Mouse (Mus musculus): Measurements from ENCODE around the gene Gm20721. TPM values are rescaled to one million over a fixed set of nuclear protein-coding genes. Genes with fewer than 3 reads are reported as not detected.
"Not testable (repeated sequence)": the region's sequence is repeated elsewhere in the genome, so short reads cannot be mapped to it uniquely, and the experiment has no call there.

The Gm20721 gene
- 4.6 and 5.4 TPM in 2 replicates for total RNA-seq (2021)
- long read RNA-seq, experiment 1, partial matches to known transcripts, result 0 of 4 reads
- long read RNA-seq, experiment 1, other reads (novel, unspliced or antisense), result 4 of 4 reads
- long read RNA-seq, experiment 2, partial matches to known transcripts, result 0 of 12 reads
- long read RNA-seq, experiment 2, other reads (novel, unspliced or antisense), result 12 of 12 reads

DNA sequence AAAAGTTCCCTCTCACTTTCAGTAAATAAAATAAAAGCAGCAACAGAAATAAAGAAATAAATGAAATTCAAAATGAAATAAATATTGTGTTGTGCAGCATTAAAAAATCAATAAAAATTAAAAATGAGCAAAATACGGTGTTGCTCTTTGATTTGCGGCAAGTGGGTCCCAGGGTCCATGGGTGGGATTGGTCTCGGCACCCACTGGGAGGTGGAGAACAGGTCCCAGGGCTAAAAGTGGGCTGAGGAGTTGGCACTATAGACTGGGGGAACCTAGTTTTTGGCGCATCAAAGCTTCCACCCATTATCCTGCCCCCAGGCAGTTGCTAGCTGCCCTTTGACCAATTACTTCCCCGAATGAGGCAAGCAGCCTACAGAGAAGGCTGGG is at the start of gene Gm20721:
Gm20721 (minus strand) TSS at position 101 of the 387 bp plus-strand sequence.
- no peak for DNase-seq

DNA sequence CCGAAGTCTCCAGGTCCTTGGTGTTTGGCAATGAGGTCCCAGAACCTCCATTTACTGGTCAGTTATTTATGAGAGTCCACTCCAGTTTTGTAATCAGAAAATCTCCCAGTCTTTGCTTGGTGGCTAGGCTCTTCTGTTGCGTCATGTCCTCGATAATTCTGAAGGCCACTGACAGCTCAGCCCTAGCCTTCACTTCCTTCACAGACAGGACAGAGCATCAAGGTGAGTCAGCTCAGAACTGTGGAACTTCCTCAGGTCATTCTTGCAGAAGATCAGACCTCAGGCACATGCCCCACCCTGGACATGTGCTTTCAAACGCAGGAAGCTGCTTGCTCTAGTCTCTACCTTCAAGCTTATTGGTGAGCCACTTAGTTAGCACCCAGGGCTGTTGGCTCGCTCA is 46.9 kb upstream of the Gm20721 start:
- peak; percentile 62 for DNase-seq

DNA sequence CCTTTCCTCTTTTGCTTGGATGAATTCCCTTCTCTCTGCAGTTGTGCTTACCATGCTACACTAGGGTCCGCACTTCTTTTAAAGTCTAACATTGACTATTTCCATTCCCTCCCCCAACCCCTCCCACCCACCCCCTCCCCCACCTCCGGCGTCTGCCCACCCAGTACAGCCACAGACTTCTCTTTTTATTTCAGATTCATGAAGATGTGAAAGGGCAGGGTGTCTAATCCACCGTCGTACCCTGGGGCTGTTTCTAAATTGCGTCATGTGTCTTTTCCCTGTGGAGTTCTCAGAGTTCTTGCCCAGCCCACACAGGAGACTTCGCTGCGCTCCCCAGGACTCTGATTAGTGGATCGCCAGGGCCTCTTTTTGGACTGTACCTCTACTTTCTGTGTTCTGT is 46.0 kb upstream of the Gm20721 start:
- DNase-seq, result no peak

DNA sequence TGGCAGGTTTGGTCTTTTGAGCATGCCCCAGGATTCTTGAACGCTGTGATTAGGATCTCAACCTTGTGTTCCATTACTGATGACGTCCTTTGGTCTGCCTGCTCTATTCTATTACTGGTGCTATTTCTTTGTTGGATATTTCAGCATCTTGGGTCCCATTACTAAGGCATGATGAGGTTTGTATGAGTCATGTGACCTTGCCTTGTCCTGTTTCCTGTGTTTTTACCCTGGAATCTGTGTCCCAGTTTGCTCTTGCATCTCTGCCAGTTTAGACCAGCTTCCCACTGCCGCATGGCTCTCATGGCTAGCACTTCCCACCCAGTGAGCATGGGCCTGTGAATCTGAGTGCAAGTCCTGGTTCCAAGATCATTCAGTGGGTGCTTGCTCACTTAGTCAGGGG is 45.4 kb upstream of the Gm20721 start:
- DNase-seq, result peak; percentile 18

DNA sequence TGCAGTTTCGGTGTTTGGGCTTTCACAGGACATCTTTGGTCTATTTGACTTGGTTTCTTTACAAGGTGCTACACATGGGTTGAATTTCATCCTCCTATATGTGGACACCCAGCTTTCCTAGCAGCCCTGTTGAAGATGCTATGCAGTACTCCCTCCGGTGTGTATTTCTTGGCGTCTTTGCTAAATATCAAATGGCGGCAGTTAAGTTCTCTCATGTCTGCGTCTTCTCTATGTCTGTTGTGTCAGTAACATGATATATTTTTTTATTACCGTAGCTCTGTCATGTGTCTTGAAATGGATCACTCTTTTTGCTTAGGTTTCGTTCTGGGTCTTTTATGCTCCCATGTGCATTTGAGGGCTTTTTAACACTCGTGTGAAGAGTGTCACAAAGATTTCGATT is 34.5 kb upstream of the Gm20721 start:
- no peak for DNase-seq

DNA sequence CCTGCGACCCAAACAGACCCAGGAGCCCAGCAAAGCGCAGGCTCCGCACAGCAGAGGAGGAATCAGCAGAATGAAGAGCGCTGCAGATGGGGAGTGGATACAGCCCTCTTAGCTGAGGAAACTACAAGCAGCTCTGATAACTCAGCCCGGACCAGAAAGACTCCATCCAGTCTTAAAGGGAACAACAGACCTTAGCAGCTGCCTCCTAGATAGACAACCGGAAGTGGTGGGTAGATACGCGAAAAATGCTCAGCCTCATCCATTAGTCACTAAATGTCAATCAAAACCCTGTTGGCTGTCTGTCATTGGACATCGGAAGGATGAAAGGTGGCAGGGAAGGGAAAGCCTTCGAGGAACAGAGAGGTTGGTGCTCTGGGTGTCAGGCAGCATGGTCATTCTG is 20.1 kb upstream of the Gm20721 start:
- no peak for DNase-seq

DNA sequence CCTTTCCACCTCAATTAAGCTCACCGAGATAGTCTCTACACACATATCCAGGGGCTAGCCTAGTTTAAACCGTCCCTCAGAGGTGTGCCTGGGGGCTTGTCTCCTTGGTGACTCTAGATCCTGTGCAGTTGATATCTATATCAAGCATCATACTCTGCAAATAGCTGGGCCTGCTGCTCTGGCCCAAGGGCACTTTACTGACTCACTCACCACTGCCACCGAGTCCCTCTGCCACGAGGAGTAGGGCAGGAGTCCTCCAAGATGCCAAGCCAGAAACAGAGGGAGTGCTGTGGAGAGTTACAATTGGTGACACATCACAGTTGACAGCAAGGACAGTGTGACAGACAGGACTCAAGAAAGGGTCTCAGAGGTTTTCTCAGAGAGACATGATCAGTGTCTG is 13.1 kb upstream of the Gm20721 start:
- no peak for DNase-seq

DNA sequence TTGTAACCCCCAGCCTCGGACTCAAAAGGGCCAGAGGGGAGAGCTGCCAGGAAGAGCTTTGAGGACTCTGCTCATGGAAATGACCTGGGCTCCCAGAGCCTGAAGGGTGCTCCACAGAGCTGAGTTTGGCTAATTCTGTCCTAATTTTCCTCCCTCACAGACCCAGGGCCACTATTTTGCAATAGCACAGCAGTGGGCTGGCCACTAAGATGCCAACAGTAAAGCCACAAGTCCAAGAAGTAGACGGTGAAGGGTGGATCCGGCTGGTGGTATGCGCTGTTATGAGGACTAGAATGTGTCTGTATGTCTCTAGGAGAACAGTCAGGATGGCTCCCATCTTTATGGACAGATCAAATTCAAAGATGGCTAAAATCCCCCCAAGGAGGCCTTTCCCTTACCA is 12.0 kb upstream of the Gm20721 start:
- DNase-seq, result no peak

DNA sequence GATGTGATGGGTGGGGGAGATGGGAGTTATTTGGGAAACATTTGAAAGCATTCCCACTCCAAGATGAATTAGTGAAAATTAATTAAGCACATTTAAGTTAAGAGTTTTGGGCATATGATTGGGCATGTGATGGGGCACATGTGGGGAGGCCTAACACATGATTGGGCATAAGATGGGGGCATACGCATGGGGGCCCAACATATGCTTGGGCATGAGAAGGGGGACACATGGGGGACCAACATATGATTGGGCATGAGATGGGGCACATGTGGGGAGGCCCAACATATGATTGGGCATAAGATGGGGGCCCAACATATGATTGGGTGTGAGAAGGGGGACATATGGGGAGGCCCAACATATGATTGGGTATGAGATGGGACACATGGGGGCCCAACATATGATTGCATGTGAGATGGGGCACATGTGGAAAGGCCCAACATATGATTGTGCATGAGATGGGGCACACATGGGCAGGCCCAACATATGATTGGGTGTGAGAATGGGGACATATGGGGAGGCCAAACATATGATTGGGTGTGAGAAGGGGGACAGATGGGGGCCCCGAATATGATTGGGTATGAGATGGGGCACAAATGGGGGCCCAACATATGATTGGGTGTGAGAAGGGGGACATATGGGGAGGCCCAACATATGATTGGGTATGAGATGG is 622 bp upstream of the Gm20721 start:
- DNase-seq, result not testable (repeated sequence)

DNA sequence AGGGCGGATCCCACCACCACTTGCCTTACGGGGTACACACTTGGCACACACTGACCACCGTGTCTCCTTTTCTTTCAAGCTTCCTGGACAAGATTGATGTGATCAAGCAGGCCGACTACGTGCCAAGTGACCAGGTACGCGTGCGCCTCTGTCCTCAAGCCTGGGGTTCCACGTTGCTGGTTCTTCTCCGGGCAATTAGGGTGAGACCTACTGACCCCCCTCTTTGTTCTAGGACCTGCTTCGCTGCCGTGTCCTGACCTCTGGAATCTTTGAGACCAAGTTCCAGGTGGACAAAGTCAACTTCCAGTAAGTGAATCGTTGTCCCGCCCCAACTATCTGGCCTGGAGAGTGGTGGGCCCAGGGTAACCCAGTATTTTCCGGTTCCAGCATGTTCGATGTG is 1.5 kb downstream of the Gm20721 start:
- no peak for DNase-seq

DNA sequence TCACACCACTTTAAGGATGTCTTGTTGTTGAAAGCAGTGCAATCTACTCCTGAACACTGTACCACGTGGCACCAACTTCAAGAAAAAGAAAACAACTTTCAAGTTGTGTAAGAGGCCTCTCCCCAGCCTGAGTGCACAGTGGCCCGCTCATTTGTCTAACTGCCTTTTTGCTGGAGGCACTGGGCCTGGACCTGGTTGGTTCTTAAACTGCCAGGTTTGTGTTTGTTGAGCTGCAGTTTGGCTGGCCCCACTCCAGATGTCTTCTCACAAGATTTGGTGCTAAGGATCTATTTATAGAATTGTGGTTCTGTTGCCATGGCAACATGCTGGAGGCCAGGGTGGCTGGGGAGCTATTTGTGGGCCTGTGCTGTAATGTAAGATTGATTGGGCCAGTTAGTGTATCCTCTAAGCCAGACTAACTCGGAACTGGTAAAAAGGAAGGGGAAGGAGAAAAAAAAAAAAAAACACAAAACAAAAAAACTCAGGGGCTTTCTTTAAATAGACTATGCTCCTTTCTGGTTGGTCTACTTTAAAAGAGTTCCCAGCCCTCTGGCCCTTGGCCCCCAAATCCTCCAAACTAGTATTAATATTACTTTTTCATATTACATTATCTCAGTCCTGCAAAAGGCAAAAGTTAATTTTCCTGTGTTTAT is 2.4 kb downstream of the Gm20721 start:
- peak; percentile 89 for DNase-seq

DNA sequence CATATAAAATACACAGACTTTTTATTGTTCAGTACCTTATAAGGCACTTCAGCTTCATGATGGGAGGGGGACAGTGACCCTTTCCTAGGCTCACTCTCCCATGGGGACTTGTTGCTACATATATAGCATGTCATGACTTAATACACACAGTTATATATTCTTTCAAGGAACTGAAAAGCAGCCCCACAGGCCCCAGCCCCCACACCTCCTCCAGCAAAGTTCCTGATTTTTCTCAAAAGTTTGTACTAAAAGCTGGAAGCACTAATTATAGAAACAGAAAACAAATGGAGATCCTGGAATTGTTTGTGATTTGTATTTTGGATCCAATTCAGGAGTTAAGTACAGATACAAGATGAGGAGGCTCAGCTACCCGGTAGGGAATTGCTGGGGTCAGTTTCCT is 2.9 kb downstream of the Gm20721 start:
- no peak for DNase-seq

DNA sequence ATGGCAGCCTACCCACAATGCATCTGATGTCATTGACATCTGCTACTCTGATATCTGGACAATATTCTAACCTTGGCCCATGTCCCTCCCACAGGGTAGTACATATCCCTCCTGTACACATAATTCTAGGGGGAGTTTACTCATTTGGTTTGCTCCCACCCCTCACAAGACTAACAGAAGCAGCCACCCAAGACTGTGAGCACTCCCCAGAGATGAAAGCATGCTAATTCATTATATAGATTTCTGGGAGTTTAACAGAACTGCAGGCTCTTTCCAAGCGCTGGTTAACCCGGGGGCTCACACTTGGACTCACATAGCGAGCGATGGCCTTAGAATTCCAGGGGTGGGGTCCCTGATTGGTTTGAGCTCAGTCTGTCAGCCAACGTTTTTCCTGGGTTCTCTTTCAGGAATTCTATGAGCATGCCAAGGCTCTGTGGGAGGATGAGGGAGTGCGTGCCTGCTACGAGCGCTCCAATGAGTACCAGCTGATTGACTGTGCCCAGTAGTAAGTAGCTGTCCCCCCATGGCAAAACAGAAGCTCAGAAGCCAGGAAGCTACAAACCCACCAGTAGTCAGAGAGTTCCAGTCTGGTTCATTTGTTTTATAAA is 3.6 kb downstream of the Gm20721 start:
- DNase-seq, result no peak

DNA sequence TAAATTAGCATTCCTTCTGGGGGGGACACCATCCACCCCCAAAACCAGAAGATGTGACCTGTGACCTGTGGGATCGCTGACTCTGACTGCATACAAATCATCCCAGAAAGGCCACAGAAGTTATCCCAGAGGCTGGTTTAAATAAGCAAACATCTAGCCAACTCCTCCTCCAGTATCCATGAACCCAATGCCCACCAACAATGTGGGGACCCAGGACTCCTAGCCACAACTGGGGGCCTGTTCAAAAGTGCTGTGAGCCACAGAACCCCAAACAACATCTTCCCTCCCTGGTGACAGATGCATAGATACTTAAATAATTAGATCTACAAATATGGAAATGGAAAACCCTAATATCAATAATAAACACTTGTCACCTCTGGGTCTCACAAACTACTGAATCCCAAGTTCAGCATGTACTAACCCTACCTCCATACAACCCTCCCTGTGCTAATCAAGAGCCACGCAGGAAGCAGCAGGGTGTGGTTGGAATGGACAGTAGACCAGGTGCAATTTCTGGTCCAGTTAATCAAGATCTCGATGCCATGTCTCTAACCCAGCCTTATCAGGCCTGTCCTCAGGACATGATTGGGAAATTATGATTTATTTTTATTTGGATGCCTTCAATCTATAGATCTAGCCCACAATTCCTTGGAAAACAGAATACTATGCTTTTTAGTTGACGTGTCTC is 5.5 kb downstream of the Gm20721 start:
- DNase-seq, result no peak

DNA sequence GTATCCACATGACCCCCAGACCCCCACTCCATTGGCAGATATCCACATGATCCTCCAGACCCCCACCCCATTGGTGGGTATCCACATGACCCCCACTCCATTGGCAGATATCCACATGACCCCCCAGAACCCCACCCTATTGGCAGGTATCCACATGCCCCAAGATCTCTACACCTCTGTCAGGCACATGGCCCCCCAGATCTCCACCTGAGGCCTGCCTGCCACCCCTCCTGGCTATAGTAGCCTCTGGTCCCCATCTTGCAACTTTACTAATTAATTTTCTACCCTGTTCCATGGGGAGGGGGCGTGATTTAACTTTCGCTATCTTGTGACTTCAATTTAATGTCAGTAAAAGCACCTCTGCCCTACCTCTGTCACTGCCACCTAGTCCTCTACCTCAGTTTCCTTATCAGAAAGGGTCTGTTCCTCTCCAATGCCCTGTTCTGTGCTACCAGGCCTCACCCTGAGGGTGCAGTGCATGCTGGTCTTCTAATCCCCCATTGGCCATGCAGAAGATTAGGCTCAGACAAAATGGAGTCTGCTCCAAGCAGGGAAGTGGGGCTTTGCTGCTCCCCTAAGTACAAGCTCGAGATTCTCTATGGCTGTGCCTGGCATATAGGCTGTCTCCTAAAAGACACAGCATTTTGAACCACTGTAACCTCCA is 6.2 kb downstream of the Gm20721 start:
- DNase-seq, result no peak

DNA sequence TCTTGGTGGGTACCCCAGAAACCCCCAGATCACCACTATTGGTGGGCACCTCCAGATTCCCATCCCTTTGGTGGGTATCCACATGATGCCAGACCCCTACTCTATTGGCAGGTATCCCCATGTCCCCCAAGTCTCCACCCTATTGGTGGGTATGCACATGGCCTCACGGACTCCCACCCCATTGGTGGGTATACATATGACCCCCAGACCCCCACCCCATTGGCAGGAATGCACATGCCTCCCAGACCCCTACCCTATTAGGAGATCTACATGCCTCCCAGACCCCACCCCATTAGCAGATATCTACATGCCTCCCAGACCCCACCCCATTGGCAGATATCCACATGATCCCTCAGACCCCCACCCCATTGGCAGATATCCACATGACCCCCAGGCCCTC is 6.8 kb downstream of the Gm20721 start:
- DNase-seq, result peak; percentile 44

DNA sequence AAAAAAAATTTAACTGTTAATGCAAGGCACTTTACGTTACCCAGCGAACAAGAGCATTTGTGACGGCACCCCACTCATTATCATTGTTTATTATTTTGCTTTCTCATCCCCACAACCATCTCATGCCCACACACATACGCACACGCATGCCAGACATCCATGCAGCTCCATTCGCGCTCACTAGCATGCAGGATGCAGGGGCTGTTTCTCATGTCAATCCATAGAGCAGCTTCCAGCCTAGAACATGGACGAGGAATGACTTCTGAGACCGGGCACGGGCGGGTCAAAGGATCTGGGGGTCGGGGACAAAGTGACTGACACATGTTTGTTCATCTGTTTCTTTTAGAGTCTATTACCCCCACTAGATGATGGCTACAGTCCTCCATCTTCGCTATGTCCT is 9.2 kb downstream of the Gm20721 start:
- no peak for DNase-seq

DNA sequence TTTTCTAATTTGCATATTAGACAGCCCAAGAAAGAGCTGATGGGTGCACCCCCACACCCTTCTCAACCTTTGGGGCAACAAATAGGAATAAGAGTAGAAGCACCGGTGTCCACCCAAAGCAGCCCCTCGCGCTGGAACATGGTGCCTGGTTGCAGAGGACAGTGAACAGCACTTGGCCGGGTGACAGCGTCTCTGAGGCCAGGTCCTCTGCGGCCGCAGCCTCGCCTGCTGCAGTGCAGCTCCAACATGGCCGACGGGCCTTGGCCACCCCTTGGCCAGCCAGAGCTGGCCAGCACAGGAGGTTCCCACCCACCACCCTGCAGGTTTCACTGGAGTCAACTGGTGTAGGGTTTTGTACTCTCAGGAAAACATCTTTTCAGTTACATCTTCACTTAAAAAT is 12.1 kb downstream of the Gm20721 start:
- DNase-seq, result peak; percentile 67

DNA sequence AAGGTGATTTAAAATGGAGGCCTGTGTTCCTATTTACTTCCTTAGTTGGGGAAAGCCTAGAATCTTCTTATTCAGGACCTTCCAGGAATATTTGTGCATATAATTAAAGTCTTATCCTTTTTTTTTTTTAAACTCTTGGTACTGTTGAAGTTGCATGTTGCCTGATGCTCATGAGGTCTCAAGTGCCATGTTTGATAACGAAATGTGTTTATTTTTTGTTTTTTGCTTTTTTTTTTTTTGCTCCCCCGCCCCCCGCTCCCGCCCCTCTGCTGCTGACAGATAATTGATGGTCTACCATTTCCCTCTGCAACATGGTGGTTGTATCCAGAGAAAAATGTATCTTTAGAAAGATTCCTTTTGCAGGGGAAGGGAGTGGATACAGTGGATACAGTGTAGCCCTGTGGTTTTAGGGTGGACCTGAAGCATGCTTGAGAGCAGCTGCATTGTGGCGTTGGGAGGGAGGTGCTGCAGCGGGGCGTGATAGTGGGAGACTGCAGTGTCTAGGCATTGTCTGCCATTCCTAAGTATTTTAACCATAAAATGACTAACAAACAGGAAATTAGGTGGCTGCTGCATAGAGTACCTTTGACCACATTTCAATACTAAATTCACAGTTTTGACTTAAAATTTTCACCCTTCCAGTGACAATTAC is 13.1 kb downstream of the Gm20721 start:
- no peak for DNase-seq

DNA sequence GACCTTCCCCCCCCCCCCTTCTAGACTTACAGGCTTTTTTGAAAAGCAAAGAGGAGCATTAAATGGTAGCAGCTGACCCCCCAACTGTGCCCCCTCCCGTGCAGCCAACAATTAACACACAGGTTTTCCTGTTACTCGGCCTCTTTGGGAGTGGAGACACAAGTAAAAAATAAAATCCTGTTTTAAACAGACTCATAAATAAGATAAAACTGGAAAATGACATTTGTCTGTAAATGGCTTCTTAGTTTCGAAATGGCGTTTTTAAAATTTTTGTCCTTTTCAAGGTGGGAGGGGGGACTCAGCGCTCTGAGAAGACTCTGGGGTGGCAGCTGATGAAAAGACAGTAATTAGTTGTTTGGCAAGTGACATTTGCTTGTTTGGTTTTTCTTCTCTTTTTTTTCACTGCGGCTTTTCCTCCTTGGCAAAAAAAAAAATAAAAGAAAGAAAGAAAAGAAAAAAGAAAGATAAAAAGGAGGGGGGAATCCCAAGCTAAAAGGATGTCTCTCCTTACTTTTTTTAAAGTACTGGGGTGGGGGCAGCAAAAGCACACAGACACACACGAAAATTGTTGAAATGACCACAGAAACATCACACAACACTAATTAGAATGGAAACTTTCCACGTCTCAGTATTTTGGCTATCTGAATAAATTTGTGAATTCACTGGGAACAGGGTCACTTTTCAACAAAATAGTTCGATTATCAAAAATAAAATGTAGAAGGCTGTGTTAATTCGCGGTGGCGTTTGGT is 15.1 kb downstream of the Gm20721 start:
- DNase-seq, result no peak

DNA sequence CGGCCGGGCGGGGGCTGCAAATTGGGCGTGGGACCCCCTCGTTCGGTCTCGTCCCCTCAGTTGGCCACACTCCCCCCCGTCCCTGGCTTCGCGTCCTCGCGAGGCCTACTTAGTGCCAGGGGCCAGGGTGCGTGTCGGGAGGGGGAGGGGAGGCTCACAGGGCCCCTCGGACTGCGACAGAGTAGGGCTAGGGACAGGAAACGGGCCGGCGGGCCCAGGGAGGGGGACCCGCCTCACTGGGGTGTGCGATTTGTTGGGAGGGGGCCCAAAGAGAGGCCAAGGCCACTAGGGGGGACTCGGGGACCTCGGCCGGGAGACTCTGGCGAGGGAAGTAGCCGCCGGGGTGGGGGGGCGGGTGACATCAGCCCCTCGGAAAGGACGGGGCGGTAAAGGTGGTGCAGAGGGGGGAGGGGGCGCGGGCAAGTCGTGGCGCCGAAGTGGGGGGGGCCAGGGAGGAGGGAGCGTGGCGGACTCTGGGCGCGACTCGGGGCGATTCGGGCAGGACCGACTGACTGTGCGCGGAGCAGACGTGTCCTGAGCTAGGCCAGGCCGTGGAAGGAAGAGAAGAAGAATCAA is 15.8 kb downstream of the Gm20721 start:
- peak; percentile 91 for DNase-seq
